Mouse (Mus musculus) liver, adult 2 months (tissue): ENCODE data around the gene Kcnk3.

ENCODE experiments used
- CTCF ChIP-seq: fragments of 200-500 bp; IDR thresholded peaks from 2 replicates; pipeline ENCODE4 v1.5.1; 2011; ENCODE audit warnings: low read depth, low read length, control low read depth
- POLR2A ChIP-seq: fragments of 200-500 bp; IDR thresholded peaks from 2 replicates; pipeline ENCODE4 v1.6.1; 2011; ENCODE audit warnings: low read length, control low read depth; ENCODE audit not compliant: insufficient read depth; ENCODE audit errors: extremely low read depth

DNA sequence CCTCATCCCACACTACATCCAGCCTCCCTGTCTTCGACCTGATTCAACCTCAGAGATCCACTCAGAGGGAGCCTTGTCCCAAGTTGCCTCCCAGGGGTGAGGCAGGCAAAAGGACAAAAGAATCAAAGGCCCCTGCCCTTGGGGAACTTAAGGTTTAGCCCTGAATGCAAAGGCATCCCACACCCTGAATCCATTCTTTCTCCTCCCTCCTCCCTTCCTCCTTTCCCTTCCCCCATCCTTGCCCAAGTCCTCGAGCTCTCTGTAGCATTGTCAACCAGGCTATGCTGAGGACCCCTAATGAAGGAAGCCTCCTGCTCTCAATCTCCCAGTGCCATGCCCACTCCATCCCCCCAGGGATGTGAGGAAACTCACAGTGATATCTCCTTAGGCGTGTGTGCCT, 23.7 kb downstream of the Kcnk3 start:
- TF ChIP-seq CTCF (no peak), POLR2A (no peak)
